Mouse (Mus musculus) megakaryocyte, embryonic 14.5 days (primary cell): ENCODE data around the gene Dync1li1.

Source experiments
- FLI1 ChIP-seq: IDR thresholded peaks from 2 replicates; pipeline ENCODE4 v1.6.1; 2012; ENCODE audit warnings: low read length, inconsistent platforms, mixed read lengths
- GATA1 ChIP-seq: IDR thresholded peaks from 3 replicates; pipeline ENCODE4 v1.6.1; 2012; ENCODE audit warnings: mixed read lengths, low read length, inconsistent platforms, borderline replicate concordance

- TF ChIP-seq GATA1 (no peak), FLI1 (no peak)
These were observed 2.3 kb upstream of the Dync1li1 start for GRCm38 (mm10) chr9:114686245-114686644.
